Mouse (Mus musculus): ENCODE measurements around the gene Kif9.

The Kif9 gene

GRCm38 (mm10) chr9:110529002-110529737 is 52.4 kb downstream of the Kif9 start:
- DNase-seq: no peak

- DNase-seq: no peak
Measured at GRCm38 (mm10) chr9:110530650-110531049, 53.9 kb downstream of the Kif9 start.

GRCm38 (mm10) chr9:110531151-110531791 is 54.5 kb downstream of the Kif9 start:
- DNase-seq: no peak

DNA sequence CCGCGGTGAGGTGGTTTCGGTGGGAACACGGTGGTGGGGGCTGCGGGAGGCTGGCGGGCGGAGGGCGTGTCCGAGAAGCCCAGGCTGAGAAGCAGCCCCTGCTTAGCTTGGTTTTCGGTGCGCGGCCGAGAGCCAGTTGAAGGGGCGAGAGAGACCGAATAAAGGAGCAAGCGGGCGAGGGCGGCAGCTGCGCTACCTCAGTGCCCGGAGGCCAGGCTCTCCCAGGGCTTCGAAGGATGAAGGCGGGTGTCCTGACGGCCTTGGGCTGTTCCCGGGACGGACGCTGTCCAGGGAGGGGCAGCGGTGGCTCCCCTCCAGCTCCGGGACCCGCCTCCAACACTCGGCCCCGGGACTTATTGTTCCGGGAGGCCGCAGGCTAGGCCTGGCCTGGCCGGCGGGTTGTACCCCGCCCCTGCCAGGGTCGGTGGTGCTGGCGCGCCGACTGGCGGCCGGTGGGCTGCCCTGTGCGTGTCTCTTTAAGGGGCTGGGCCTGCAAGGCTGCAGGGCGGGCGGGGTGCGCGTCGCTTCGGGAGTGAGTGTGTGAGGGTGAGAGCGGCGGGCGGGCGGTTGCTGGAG is 55.2 kb downstream of the Kif9 start:
- DNase-seq: peak; percentile 91

DNA sequence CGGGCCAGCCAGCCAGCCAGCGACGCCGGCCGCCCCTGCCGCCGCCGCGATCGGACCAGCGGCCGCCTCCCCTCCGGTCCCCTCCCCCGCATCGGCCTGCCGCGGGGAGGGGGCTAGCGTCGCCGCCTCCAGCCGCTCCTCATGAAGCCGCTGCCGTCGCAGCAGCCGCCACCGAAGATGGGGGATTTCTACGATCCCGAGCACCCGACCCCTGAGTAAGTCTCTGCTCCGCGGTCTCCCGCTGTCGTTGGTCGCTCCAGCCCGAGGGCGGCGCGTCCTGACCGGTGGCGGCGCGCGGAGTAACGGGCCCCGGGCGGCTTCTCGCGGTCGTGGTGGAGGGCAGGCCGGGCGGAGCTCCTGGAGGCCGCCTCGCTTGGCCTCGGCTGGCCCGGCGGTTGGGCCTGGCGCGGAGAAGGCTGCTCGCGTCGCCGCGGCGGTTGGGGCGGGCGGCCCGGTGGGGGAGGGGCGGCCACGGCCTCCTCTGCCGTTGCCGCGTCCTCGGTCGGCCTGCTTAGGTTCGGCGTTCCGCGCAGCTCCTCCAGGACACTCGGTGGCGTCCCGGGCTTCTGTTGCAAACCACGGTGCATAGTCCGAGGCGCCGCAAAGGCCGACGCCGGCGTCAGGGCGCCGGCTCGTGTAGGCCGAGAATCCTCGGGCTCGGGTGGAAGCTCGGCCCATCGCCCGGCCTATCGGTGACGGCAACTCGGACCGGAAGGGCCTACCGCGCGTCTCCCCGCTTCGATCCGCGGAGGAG is 56.0 kb downstream of the Kif9 start, which contains the start of gene Setd2:
Setd2 (plus strand) TSS at position 60 of the 754 bp plus-strand sequence.
- DNase-seq: peak; percentile 67

DNA sequence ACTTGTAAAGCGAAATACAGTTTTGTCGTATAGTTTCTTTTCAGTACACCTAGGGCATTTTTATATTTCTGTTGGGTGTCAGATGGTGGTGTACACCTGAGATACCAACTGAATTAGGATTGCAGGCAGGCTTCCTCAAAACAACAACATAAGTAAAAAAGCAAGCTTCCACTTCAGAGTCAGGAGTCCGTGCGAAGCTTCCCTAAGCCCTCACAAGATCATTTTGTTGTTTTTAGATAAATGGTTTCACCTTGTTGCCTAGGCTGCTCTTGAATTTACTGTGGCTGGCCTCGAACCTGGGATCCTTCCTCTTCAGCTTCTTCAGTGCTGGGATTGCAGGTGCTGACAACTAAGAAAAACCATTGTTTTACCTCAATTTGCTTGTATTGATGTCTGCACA is 56.9 kb downstream of the Kif9 start:
- DNase-seq: no peak

DNA sequence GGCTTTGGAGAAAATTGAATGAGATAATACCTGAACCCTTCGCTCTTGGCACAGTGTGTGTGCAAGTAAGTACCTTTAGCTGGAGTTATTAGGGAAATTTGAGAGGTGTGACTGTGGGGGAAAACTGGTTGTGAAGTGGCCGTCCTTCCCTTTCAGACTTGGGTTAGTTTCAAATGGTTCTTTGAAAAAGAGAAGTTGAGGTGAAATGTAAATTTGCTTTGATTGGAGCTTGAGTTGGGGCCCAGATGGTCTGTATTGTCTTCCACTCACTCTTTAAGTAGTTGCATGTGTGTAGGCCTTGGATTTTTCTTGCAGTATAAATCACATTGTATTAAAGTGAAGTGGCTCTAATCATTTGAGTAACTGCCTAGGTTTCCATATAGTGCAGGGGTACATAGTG is 58.4 kb downstream of the Kif9 start:
- DNase-seq: no peak

DNA sequence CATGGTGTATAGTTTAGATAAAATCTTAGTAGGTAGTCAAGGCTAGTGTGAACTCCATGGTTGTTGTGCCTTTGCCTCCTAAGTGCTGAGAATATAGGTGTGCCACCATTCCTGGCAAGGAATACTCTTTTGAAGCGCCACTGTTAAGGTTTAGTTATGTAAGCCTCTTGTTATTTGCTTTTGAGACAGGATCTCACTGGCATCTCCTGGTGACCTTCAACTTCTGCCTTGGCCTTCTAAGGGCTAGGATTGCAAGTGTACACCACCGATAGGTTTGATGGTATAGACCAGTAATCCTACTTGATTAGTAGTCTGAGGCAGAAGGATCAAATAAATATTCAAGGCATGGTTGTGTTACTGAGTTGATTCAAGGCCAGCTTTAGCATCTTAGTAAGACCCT is 59.9 kb downstream of the Kif9 start:
- no peak for DNase-seq

GRCm38 (mm10) chr9:110538511-110538910 is 61.8 kb downstream of the Kif9 start:
- no peak for DNase-seq

GRCm38 (mm10) chr9:110541988-110542387 is 65.2 kb downstream of the Kif9 start:
- no peak for DNase-seq

GRCm38 (mm10) chr9:110548261-110548660 is 71.5 kb downstream of the Kif9 start:
- DNase-seq: no peak

GRCm38 (mm10) chr9:110568309-110568708 is 91.6 kb downstream of the Kif9 start:
- no peak for DNase-seq

All from cerebellum, adult 8-10 months (tissue).